Mouse (Mus musculus) ovary, postnatal 10 days (tissue): ENCODE results near the gene Olfr99.
"Not testable (repeated sequence)": the region's sequence is repeated elsewhere in the genome, so short reads cannot be mapped to it uniquely, and the experiment has no call there.

Experiments
- DNase-seq: peaks from one replicate; pipeline ENCODE4 v3.0.0; 2022; ENCODE audit warnings: low spot score

Gene Olfr99

GRCm38 (mm10) chr17:37283360-37283759 lies at the start of gene Olfr99:
Olfr99 (minus strand) TSS chr17:37283460.
- no peak for DNase-seq

GRCm38 (mm10) chr17:37316954-37317353 lies 33.7 kb upstream of the Olfr99 start, which contains the start of gene Olfr102:
Olfr102 (minus strand) TSS chr17:37317054.
- no peak for DNase-seq

DNA sequence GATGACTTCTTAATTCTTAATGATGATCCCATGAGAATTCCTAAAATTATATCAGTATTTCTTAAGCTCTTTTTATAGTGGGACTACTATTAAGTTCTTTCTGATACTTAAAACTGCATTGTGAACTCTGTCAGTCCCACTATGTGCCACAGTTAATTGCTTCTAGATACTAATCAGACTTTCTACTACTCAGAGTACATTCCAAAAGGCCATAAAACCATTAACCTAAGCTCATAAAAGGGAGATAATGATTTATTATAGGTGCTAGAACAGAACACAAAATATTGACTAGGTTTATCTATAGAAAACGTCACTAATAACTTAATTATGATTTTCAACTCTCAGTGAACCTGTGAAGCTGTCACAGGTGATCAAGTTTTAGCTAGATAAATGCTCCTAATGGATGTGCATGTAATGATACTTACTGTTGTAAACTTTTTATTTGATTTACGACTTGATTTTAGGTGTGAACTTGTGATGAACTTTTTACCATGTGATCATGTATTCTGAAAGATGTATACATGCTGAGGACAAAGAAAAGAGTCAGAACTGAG lies 27.0 kb upstream of the Olfr99 start:
- no peak for DNase-seq

DNA sequence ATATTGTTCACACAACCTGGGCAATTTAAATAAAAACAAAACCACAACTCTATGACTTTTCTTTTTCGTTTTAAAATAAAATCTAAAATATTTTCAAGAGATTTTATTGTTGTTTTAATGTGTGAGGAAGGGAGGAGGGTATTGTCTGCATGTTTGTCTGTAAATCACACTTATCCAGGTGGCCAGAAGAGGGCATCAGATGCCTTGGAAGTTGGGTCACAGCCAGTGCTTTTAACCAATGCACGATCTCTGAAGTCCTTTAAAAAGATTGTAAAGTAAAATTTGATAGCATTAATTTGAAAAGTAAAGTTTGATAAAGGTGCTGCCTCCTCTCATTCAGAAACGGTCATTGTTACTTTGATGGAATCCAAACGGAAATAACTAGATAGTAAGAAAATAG lies 25.2 kb upstream of the Olfr99 start:
- DNase-seq, result no peak

- DNase-seq, result no peak
These were observed 21.0 kb upstream of the Olfr99 start, which contains the start of gene Olfr101 for GRCm38 (mm10) chr17:37304213-37304612. Olfr101 (minus strand) TSS chr17:37304313.

DNA sequence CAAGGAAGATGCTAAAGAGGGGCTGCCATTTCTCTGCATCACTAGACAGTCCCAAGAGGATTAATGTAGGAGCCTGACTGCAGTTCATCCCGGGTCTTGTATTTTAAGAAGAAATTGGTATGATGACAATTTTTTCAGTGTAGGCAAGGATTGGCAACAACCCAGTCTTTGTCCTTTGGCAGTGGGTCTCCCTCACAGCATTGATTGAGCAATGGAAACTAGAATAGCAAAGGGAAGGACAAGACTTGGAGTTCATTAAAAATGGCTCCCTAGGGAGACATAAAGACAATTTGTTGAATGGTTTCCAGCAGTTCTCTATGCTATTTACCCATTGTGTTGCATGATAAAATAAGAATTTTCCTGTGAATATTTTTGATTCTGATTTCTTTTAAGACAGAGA lies 2.9 kb downstream of the Olfr99 start:
- DNase-seq, result no peak

- no peak for DNase-seq
These were observed 6.7 kb downstream of the Olfr99 start for GRCm38 (mm10) chr17:37276573-37276972.

GRCm38 (mm10) chr17:37275626-37276248 lies 7.5 kb downstream of the Olfr99 start:
- DNase-seq, result no peak

- no peak for DNase-seq
These were observed 12.6 kb downstream of the Olfr99 start for GRCm38 (mm10) chr17:37270702-37271092.

DNA sequence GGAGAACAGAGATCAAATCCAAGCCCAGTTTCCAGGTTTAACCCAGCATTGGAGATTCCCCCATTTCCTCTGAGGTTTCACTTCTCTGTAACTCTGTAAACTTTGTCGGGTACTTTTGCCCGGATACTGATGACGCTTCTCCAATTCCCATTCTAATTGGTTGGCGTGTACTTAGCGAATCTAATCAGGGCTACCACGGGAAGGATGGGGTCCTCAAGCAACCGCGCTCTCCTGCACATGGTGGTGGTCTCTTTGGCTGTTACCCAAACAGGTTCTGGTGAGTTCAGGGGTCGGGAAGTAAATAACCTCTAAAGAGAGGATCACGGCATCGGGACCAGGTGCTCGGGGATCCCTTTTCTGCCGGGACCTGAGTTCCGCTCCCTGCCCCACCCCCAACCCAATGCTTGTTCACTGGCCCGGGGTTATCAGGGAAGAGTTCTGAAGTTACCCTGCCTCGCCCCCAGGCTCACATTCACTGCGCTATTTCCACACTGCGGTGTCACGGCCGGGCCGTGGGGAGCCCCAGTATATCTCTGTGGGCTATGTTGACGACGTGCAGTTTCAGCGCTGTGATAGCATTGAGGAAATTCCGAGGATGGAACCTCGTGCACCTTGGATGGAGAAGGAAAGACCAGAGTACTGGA lies 13.1 kb downstream of the Olfr99 start, which contains the start of gene H2-M3:
H2-M3 (plus strand) TSS at position 163 of the 644 bp plus-strand sequence.
- peak; percentile 92 for DNase-seq

DNA sequence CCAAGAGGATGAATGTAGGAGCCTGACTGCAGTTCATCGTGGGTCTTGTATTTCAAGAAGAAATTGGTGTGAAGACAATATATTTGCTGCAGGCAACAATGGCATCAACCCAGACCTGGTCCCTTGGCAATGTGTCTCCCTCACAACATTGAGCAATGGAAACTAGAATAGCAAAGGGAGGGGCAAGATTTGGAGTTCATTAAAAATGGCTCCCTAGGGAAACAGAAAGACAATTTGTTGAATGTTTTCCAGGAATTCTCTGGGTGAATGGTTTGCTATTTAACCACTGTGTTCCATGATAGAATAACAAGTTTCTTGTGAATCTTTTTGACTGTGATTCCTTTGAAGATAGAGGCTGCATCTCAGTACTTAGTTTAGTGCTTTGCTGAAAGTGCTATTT lies 19.6 kb downstream of the Olfr99 start, which contains the start of gene Olfr98:
Olfr98 (minus strand) TSS at position 124 of the 400 bp plus-strand sequence.
- DNase-seq, result no peak

DNA sequence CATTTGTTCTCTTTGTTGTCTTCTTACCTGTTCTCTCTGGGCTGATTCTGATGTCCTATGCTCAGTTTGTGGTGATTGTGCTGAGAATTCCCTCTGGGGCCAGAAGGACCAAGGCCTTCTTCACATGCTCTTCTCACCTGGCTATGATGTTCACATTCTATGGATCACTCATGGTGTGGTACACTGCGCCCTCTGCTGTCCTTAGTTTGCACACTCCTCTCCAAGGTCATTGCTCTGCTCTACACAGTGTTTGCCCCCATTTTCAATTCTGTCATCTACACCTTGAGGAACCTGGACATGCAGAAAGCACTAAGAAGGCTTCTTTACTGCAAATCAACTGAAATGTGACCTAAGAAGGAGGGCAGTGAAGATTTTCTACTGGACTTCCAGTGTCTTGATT lies 32.7 kb downstream of the Olfr99 start:
- no peak for DNase-seq

DNA sequence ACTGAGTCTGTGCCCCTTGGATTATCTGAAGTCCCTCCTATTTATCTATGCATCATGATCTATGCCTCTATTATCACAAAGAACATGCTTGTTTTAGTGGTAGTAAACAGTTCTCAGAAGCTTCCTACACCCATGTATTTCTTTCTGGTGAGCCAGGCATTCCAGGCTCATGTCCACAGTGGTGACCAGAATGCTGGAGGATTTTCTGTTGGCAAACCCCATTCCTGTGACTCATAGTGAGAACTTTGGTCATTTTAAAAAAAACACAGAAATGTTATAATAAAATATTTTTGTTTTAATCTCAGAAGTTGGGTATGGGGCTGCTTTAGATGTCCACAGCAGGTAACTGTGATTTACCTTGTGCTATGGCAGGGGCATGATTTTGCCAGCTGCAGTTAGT lies 33.8 kb downstream of the Olfr99 start:
- DNase-seq, result no peak

DNA sequence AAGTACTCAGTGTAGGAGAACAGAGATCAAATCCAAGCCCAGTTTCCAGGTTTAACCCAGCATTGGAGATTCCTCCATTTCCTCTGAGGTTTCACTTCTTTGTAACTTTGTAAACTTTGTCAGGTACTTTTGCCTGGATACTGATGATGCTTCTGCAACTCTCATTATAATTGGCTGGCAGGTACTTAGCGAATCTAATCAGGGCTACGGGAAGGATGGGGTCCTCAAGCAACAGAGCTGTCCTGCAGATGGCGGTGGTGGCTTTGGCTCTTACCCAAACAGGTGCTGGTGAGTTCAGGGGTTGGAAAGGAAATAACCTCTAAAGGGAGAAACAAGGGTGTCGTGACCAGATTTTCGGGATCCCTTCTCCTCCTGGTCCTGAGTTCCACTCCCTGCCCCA lies 36.5 kb downstream of the Olfr99 start:
- DNase-seq, result no peak

DNA sequence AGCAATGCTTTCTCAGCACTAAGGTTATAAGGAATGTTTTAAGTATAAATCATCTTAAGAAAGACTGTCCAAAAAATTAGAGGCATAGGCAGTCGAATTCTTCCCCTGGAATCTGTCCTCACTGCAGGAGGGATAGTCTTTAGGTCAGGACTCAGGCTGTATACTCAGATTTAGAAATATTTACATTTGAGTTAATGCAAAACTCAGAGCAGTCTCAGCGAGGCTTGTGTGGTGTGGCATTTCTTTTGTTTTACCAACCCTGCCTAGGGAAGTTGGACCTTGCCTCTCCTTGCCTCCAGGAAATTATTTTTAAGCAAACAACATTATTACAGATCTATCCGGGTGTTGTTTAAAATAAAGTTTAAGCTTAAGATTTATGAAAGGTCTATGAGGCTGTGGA lies 41.1 kb downstream of the Olfr99 start:
- no peak for DNase-seq

GRCm38 (mm10) chr17:37237230-37237629 lies 46.0 kb downstream of the Olfr99 start, which contains the start of gene Olfr97:
Olfr97 (minus strand) TSS chr17:37237330.
- DNase-seq, result not testable (repeated sequence)
